Mouse (Mus musculus) liver, adult (tissue): ENCODE data around the gene Tnrc6c.

Experiments used
- GATA4 ChIP-seq: IDR thresholded peaks from 2 replicates; pipeline ENCODE4 v1.6.1; 2014; ENCODE audit warnings: mild to moderate bottlenecking, low read length; ENCODE audit not compliant: insufficient replicate concordance

The Tnrc6c gene

DNA sequence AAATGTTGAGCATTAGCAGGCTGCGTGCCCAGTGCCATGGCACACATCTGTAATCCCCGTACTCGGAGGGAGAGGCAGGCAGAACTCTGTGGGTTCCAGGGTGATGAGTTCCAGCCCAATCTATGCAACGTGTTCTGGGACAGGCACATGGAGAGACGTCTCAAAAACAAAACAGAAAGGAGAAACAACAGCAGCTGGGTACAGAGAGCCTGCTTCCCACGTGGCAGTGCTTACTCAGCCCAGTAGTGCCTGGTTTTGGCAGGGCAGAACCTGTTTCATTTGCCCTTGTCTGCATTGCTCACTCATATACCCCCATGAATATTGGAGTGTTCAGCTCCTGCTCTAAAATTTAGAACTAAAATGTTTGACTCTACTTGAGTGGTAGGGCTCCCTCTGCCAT, 97.5 kb downstream of the Tnrc6c start:
- no peak for TF ChIP-seq GATA4

DNA sequence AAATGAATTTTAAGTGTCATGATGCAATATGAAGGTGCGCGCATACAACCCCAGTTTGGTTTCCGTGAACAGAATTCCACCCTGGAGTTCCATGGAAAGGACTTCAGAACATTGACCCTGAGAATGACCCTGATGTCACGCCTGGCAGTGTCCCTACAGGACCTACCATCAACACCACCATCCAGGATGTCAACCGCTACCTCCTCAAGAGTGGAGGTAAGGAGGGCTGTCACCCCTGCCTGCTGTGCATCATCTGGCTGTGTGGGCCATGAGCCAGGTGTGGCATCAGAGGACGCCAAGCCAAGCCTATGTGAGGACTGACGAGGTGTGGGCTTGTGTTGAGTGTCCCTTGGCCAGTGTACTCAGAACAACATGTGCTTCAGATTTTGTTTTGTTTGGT, 101.8 kb downstream of the Tnrc6c start:
- TF ChIP-seq GATA4, result no peak

DNA sequence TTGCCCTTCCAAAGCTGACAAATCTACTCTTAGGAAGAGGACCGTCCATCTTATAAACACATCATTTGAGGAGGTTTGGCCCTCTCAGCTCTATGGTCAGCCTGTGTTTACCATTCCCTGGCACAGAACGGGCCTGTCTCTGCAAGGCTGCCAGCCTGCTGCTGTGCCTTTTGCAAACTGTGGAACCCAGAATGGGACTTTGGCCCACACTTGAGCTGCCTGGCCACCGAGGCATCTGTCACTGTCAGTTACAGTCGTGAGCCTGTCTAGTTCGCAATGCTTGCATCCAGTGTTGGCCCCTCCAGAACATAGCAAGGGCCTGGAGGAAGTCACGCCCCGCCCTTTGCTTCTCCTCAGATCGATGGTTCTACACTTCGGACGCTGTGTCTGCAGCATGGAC, 105.2 kb downstream of the Tnrc6c start:
- TF ChIP-seq GATA4, result no peak

GRCm38 (mm10) chr11:117760374-117761119, 106.5 kb downstream of the Tnrc6c start:
- TF ChIP-seq GATA4, result no peak

DNA sequence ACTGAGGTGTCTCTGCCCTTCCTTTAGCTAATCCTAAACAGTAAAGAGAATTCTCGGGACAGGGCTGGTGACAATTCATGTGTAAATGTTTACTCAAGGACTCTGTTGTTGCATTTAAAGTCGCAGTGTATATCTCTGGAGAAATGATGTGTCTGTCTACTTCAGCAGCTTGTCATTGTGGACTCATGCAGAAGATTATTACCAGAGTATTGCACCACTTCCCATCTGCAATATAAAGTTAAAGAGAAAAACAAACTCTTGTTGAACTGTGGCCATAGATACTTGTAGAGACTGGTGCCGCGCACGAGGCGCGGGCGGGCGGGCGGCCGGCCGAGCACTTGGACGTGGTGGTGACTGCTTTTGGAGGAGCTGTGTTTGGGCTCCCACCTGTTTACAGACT, 107.7 kb downstream of the Tnrc6c start:
- no peak for TF ChIP-seq GATA4

GRCm38 (mm10) chr11:117762246-117762645, 108.2 kb downstream of the Tnrc6c start:
- no peak for TF ChIP-seq GATA4

DNA sequence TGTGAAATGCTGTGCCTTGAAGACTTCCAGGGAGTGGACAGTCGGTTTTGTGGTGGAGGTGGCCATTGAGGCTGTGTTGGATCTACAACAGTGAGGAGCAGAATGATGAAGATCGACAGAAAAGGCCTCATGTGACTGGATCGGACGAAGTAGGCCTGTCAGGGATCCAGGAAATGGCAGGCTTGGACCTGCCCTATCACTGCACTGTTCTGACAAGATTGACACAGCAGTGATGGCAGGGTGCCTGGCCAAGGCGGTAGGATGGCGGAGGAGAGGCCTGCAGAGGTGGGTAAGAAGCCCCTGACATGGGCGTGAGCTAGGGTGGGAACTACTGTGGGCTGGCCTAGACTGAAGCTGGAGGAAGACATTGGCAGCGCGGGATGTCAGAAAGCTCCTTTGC, 110.2 kb downstream of the Tnrc6c start:
- TF ChIP-seq GATA4, result no peak

DNA sequence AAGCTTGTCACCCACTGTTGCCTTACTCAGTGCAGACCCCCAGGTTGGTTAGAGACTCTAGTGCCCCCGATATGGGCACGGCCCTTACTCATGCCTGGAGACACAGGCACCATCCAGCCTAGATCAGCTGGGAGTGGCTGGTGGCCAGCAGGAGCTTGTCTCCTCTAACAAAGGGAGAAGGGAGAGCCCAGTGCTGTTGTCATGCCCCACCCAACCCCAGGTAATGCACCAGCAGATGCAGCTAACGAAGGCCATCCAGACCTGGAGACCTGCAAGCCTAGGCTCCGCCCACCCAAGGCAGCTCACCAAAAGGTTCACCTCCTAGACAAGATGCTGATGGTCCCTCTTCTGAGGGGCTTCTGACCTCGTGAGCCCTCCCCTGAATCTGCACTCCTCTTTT, 111.3 kb downstream of the Tnrc6c start:
- TF ChIP-seq GATA4, result no peak

DNA sequence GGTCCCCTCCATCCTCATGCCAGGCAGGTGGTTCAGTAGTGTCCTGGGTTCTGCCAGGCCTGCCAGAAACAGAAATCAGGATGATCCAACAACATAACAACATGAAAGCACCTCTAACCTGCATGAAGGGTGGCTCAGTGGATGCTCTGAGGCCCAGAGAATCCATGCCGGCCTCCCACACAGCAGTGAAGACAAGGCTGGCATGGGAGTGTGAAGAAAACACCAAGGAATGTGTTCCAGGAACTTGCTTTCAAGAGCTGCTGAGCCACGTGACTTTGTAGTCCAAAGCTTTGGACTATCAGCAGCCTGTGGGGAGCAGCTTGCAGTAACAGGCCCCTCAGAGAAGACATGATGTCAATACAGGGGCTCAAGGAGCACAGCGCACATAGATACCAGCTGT, 112.2 kb downstream of the Tnrc6c start:
- no peak for TF ChIP-seq GATA4

DNA sequence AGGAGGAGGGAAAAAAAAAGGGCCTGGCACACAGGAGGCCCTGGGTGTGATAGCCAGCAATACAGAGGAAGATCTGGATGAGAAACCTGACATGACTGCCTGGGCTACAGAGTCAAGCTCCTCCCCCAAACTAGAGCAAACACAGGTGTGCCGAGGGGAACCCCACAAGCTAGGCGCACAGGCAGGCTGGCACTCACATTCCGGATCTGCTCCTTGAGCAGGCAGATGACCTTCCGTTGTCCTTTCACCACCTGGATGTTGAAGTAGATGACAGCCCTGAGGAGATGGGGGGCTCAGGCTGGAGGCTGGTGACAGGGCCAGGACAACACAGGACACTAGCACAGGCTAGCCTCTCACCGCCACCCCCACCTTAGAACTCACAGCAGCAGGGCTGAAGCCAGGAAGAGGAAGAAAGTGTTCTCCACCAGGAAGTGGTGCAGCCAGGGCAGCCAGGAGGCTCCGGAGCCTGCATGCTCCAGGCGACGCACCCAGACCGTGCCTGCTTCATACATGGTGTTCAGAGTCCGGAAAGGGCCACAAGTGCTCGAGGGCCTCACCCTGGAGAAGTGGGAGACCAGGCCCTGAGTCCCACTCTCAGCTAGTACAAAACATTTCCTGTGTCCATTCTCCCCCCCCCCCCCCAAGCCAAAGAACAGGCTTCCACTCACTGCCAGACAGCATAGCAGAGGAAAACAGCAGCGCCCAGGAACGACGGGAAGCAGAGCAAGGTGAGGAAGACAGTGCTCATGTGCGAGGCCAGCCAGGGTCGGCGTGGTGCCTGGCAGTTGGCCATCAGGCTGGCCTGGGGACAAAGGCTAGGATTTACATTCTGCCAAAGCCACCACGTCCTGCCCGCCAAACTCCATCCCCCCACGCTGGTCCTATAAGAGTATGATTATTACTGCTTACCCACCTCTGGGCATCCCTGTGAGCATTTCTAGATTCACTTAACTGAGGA, 114.9 kb downstream of the Tnrc6c start:
- no peak for TF ChIP-seq GATA4

- no peak for TF ChIP-seq GATA4
Measured at GRCm38 (mm10) chr11:117769683-117770047, 115.6 kb downstream of the Tnrc6c start.

DNA sequence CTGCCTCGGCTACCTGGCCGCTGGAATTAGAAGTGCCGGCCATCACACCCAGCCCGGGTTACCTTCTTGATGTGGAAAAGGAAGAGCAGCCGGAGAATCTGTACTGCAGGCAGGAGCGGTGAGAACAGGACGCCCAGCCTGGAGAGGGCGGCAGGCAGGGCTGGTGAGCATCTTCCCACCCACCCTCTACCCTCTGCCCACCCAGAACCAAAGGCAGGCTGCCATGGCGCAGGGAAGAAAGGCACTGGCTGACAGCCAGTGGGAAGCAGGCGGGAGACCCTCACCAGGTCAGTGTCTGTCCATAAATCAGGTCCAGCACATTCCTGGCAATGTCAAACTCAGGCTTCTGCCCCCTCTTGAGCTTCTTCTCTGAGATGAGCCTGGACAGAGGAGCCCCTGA, 116.3 kb downstream of the Tnrc6c start:
- TF ChIP-seq GATA4, result no peak

GRCm38 (mm10) chr11:117772352-117772751, 118.3 kb downstream of the Tnrc6c start:
- TF ChIP-seq GATA4, result no peak

DNA sequence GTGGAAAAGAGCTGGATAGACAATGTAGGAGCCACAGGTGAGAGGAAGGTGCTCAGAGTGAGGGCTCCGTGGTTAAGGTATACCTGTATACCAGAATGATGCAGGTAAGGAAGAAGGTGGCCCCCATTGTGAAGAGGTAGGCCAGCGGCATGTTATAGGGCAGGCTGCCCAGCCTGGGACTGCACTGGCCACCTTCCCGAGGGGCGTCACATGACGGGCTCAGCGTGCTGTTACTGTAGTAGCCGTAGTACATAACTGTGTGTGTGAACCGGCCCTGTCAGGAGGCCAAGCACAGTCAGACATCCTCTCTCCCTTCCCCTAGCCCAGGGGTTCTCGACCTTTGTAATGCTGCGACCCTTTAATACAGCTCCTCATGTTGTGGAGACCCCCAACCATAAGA, 120.8 kb downstream of the Tnrc6c start:
- no peak for TF ChIP-seq GATA4

DNA sequence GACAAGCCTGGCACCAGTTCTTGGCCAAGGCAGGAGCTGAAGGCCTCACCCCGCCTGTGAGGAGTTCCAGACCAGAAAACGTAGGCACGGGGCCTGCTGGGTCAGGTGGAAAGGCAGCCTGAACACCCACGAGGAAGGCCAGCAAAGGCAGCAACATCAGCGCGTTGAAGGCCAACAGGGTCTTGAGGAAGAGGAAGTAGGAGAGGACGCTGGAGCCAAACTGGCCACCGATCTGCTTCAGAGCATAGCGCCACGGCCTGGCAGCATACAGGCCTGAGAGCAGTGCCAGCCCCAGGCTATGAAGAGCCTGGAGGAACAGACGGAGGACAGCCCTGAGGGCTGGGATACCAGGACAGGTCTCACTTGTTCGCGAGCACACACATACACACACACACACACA, 121.5 kb downstream of the Tnrc6c start:
- no peak for TF ChIP-seq GATA4

DNA sequence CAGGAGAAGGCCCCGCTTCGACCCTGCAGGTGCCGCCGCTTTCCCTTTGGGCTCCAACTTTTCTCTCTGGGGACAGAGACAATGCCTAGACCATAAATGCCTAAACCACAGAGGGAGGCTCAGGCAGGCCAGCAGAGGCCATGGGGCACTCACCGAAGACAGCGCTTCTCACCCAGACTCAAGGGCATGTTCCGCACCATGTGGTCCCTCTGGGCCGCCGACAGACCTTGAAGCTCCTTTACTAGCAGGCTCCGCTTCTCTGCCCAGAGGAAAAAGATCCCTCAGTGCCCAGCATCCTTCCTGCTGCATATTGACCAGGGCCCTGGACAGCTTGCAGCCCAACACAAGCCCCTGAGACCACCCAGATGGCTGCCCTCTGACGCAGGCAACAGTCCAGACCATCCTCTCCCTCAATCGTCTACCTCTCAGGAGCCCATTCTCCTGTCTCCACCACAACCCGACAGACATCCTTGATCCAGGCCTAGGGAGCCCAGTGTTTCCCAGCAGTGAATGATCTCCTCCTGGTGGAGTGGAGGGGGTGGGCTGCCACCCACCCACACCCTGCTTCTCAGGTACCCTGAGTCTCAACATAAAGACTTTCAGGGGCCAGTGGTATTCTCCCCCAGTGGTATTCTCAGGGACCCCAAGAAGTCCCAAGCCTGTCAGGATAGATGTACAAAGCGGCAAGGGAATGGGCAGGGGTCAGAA, 122.2 kb downstream of the Tnrc6c start:
- TF ChIP-seq GATA4, result no peak

- no peak for TF ChIP-seq GATA4
Measured at GRCm38 (mm10) chr11:117777111-117777510, 123.0 kb downstream of the Tnrc6c start.
